Mouse (Mus musculus) C2C12 (cell line): Measurements from ENCODE around the gene Irak3. TPM values are rescaled to one million over a fixed set of nuclear protein-coding genes. Genes with fewer than 3 reads are reported as not detected.

Source experiments
- H3K27me3 ChIP-seq: one replicate; pipeline ENCODE4 v1.6.1; 2011; ENCODE audit not compliant: control insufficient read depth, insufficient read depth, insufficient read length
- H3K36me3 ChIP-seq: one replicate; pipeline ENCODE4 v1.6.1; 2011; ENCODE audit not compliant: control insufficient read depth, insufficient read depth
- H3K4me3 ChIP-seq: one replicate; pipeline ENCODE4 v1.5.1; 2011; ENCODE audit warnings: mild to moderate bottlenecking, control low read depth; ENCODE audit not compliant: poor library complexity, insufficient read depth, severe bottlenecking
- H3K79me2 ChIP-seq: one replicate; pipeline ENCODE4 v1.6.1; 2011; ENCODE audit not compliant: control insufficient read depth, insufficient read depth
- H3K79me3 ChIP-seq: one replicate; pipeline ENCODE4 v1.6.1; 2011; ENCODE audit warnings: low read depth, control low read depth
- H3ac ChIP-seq: one replicate; pipeline ENCODE3; 2011; ENCODE audit warnings: low read depth; ENCODE audit not compliant: control insufficient read depth, insufficient read length
- CEBPB ChIP-seq: IDR thresholded peaks from one replicate; pipeline ENCODE4 v1.6.1; 2011; ENCODE audit warnings: low read depth, mild to moderate bottlenecking, control low read depth, moderate library complexity
- CTCF ChIP-seq: IDR thresholded peaks from one replicate; pipeline ENCODE4 v1.5.1; 2011; ENCODE audit not compliant: control insufficient read depth, insufficient read depth, insufficient read length
- FOSL1 ChIP-seq: IDR thresholded peaks from one replicate; pipeline ENCODE4 v1.8.0; 2011; ENCODE audit warnings: mild to moderate bottlenecking, low read length; ENCODE audit not compliant: poor library complexity, insufficient read depth, severe bottlenecking
- MAX ChIP-seq: IDR thresholded peaks from one replicate; pipeline ENCODE4 v1.6.1; 2011; ENCODE audit warnings: mild to moderate bottlenecking, control low read depth
- MYOD1 ChIP-seq: IDR thresholded peaks from one replicate; pipeline ENCODE4 v1.6.1; 2011; ENCODE audit warnings: low read depth; ENCODE audit not compliant: control insufficient read depth, insufficient read length
- MYOG ChIP-seq: IDR thresholded peaks from one replicate; pipeline ENCODE4 v1.6.1; 2011; ENCODE audit not compliant: control insufficient read depth, insufficient read length; ENCODE audit errors: extremely low read depth
- USF1 ChIP-seq: IDR thresholded peaks from one replicate; pipeline ENCODE4 v1.6.1; 2011; ENCODE audit warnings: low read depth, mild to moderate bottlenecking, control low read depth, moderate library complexity
- polyA plus RNA-seq: library from polyadenylated mRNA; unstranded; fragments of >200 nt; fragmentation: generic; extraction: Trizol; gene quantifications from one replicate; pipeline ENCODE4 v1.2.1, GENCODE M21; 2012; ENCODE audit warnings: missing spikeins

Irak3 gene
- polyA plus RNA-seq, 1 experiment = 0.27 TPM

- H3ac ChIP-seq = no peak overlapping the region
- H3K79me3 ChIP-seq = no peaks in the 10 kb centered on the region
- H3K79me2 ChIP-seq = no peaks in the 10 kb centered on the region
- TF ChIP-seq CTCF = no peak
- TF ChIP-seq MYOG = no peak
- TF ChIP-seq USF1 = no peak
- TF ChIP-seq CEBPB = no peak
- TF ChIP-seq MYOD1 = no peak
- no peak for TF ChIP-seq FOSL1
- no peak for TF ChIP-seq MAX
- no peak overlapping the region for H3K4me3 ChIP-seq
- H3K36me3 ChIP-seq = no peaks in the 10 kb centered on the region
- no peaks in the 10 kb centered on the region for H3K27me3 ChIP-seq
These were observed 4.7 kb downstream of the Irak3 start for GRCm38 (mm10) chr10:120197061-120197835.

- H3ac ChIP-seq = no peak overlapping the region
- no peak for TF ChIP-seq CEBPB
- no peak for TF ChIP-seq FOSL1
- TF ChIP-seq CTCF = no peak
- TF ChIP-seq MYOG = no peak
- TF ChIP-seq USF1 = no peak
- no peak for TF ChIP-seq MYOD1
- H3K36me3 ChIP-seq = no peaks in the 10 kb centered on the region
- no peak overlapping the region for H3K4me3 ChIP-seq
- no peaks in the 10 kb centered on the region for H3K27me3 ChIP-seq
- H3K79me3 ChIP-seq = no peaks in the 10 kb centered on the region
- no peaks in the 10 kb centered on the region for H3K79me2 ChIP-seq
These were observed 8.7 kb downstream of the Irak3 start for GRCm38 (mm10) chr10:120193255-120193654.

- Histone ChIP-seq H3K36me3 (no peaks in the 10 kb centered on the region), H3K79me2 (no peaks in the 10 kb centered on the region)
- TF ChIP-seq MYOD1 = no peak
These were observed 9.7 kb downstream of the Irak3 start for GRCm38 (mm10) chr10:120192278-120192677.

GRCm38 (mm10) chr10:120191165-120191564 is 10.8 kb downstream of the Irak3 start:
- Histone ChIP-seq H3K4me3 (no peak overlapping the region), H3K27me3 (no peaks in the 10 kb centered on the region), H3ac (no peak overlapping the region), H3K36me3 (no peaks in the 10 kb centered on the region), H3K79me2 (no peaks in the 10 kb centered on the region), H3K79me3 (no peaks in the 10 kb centered on the region)
- TF ChIP-seq CTCF (no peak), MYOG (no peak), MAX (no peak), USF1 (no peak), CEBPB (no peak), FOSL1 (no peak), MYOD1 (no peak)

More at GRCm38 (mm10) chr10:120192278-120192677, 9.7 kb downstream of the Irak3 start:
- no peaks in the 10 kb centered on the region for H3K27me3 ChIP-seq
- H3K4me3 ChIP-seq = no peak overlapping the region
- no peaks in the 10 kb centered on the region for H3K79me3 ChIP-seq
- H3ac ChIP-seq = no peak overlapping the region

GRCm38 (mm10) chr10:120189782-120190181 is 12.1 kb downstream of the Irak3 start:
- H3K79me3 ChIP-seq = no peaks in the 10 kb centered on the region
- no peaks in the 10 kb centered on the region for H3K79me2 ChIP-seq
- peaks cover 3% of the 10 kb centered on the region for H3K27me3 ChIP-seq
- no peak for TF ChIP-seq CTCF
- no peak for TF ChIP-seq USF1
- TF ChIP-seq CEBPB = no peak
- no peaks in the 10 kb centered on the region for H3K36me3 ChIP-seq
- no peak overlapping the region for H3ac ChIP-seq
- no peak overlapping the region for H3K4me3 ChIP-seq

- no peak overlapping the region for H3K4me3 ChIP-seq
- H3ac ChIP-seq = no peak overlapping the region
- H3K79me2 ChIP-seq = no peaks in the 10 kb centered on the region
- H3K36me3 ChIP-seq = no peaks in the 10 kb centered on the region
- TF ChIP-seq MYOG = no peak
- TF ChIP-seq CTCF = no peak
- TF ChIP-seq CEBPB = no peak
- no peak for TF ChIP-seq FOSL1
- TF ChIP-seq MAX = no peak
- TF ChIP-seq USF1 = no peak
- TF ChIP-seq MYOD1 = no peak
- no peaks in the 10 kb centered on the region for H3K79me3 ChIP-seq
- H3K27me3 ChIP-seq = peaks cover 3% of the 10 kb centered on the region
These were observed 12.7 kb downstream of the Irak3 start for GRCm38 (mm10) chr10:120189276-120189675.
